Comparison of ENCODE assay signal across 1 mouse cellular context in the genomic region with DNA sequence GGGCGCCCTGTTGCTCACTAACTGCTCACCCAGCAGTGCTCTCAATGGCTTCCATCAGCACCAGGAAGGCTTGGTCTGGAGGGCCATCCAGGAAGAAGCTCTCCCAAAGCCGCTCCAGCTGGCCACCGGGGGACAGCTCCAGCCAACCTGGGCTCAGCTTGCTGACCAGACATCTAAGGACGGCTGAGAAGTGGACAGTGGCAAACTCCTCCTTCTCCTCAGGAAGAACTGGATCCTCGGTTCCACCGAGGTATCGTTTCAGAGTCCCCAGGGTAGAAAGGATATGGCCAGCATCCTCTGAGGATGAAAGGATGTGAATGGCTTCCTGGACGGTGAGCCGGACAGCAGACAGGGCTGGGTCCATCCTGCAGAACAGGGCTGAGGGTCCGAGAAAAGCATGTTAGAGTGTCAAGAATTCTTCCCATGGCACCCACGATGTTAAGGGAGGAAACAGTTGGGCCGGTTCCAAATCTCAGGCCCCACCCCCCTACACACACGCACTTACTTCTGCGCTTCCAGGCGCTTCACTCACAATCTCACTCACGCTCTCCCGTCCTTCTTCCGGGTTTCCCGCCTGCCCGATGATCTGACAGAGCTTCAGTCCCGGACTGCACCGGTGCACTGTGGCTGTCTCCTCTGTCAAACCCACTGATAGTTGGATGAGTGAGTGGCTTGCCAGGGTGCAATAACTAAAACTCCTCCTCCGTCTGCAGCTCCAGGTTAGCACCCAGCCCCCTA.
TF ChIP-seq lines count a peak whose summit lies in the region.

No protein-coding gene starts in this region.

TF ChIP-seq in CH12.LX, 34 proteins besides CTCF, POLR2A, EP300 and RAD21:
- TF ChIP-seq HCFC1 (IDR thresholded peaks at IDR 0.05; ENCODE audit: low read depth, low read length) = no peak
- TF ChIP-seq E2F4 (IDR thresholded peaks at IDR 0.05; ENCODE audit: insufficient replicate concordance, low read depth, low read length) = no peak
- no peak for TF ChIP-seq NELFE (IDR thresholded peaks at IDR 0.05; ENCODE audit: low read depth, low read length)
- TF ChIP-seq SIN3A (IDR thresholded peaks at IDR 0.05; ENCODE audit: low read length) = peak; percentile 65
- no peak for TF ChIP-seq UBTF (IDR thresholded peaks at IDR 0.05; ENCODE audit: low read depth, low read length)
- TF ChIP-seq ZC3H11A (IDR thresholded peaks at IDR 0.05; ENCODE audit: low read depth, low read length) = no peak
- TF ChIP-seq ELF1 (IDR thresholded peaks at IDR 0.05; ENCODE audit: low read depth, low read length) = no peak; the same call in 1 of the 2 replicates
